Mouse (Mus musculus): ENCODE measurements around the gene Tmem39b. TPM values are rescaled to one million over a fixed set of nuclear protein-coding genes. Genes with fewer than 3 reads are reported as not detected.

The Tmem39b gene
- polyA plus RNA-seq, 1 experiment = 1.0 TPM

DNA sequence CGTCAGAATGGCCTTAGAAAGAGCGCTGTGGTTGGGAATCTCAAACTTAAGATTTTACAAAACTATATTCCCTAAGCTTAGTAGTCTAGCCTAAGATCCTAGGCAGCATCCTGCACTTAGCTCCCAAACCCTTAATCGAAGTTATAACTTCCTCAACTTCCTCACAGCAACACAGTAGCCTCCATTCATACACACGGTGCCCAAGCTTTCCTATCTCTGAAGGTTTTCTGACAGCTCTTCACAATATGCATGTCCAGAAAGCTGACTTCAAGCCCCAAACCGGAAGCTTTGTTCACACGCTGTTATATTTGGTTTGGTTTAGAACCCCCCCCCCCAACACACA, 852 bp downstream of the Tmem39b start:
- TF ChIP-seq GATA1 (IDR thresholded peaks at IDR 0.05; ENCODE audit: low read length) (no peak), TAL1 (IDR thresholded peaks at IDR 0.05; ENCODE audit: low read length) (no peak)
- H3K9me3 ChIP-seq (ENCODE audit: control insufficient read depth, low read length) = no peaks in the 10 kb centered on the region
- H3K27me3 ChIP-seq (ENCODE audit: control insufficient read depth) = no peaks in the 10 kb centered on the region
- peaks cover 25% of the 10 kb centered on the region for H3K36me3 ChIP-seq (ENCODE audit: control insufficient read depth)
- H3K4me3 ChIP-seq (replicated peaks) = peak overlapping the region; percentile 85
- peaks cover 30% of the 10 kb centered on the region for H3K4me1 ChIP-seq (ENCODE audit: control insufficient read depth)

DNA sequence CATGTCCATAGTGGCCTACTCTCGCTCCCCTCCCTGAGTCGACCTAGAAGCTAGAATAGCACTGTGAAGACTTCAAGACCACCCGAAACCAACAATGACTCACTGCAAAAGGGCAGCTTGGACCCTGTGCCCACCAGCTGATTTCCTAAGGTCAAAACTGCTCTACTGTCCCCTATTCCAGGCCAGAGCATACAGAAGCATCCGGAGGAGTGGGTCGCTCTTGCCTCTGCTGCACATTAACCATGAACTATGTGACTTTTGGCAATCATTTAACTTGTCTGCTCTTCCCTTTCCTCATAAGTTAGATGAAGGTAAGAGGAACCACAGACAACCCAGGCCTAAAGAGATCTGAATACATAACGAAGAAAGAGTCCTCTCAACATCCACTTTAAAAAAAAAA, 12.1 kb downstream of the Tmem39b start:
- H3K27me3 ChIP-seq (ENCODE audit: control insufficient read depth) = no peaks in the 10 kb centered on the region
- H3K36me3 ChIP-seq (ENCODE audit: control insufficient read depth) = peaks cover 53% of the 10 kb centered on the region
- no peaks in the 10 kb centered on the region for H3K4me1 ChIP-seq (ENCODE audit: control insufficient read depth)
- no peak for TF ChIP-seq GATA1 (IDR thresholded peaks at IDR 0.05; ENCODE audit: low read length)
- TF ChIP-seq TAL1 (IDR thresholded peaks at IDR 0.05; ENCODE audit: low read length) = no peak
- no peak overlapping the region for H3K4me3 ChIP-seq (replicated peaks)
- H3K9me3 ChIP-seq (ENCODE audit: control insufficient read depth, low read length) = no peaks in the 10 kb centered on the region

DNA sequence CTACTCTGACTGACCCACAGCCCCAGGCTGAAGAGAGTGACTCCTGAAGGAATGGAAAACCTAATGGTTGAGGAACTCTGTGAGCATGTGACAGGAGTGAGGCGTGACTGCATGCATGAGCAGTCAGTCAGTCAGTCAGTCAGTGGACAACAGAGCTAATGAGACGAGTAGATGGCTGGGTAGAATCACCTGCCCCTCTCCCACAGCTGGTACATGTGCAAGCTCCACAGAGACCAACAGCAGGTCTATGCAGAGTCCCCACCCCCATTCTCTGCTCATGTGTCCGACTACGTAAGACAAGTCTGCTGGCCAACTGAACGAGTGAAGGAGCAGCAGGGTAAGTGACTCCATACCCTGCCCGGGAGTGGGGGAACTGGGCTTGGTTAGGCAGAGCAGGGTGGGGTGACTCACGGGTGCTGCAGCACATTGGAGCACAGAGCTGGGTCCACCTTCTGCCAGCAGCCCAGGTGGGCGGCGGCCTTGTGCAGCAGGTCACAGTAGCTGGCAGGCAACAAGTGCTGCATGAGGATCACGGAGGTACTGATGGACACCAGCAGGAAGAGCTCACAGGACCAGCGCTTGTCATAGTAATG, 12.6 kb downstream of the Tmem39b start:
- H3K9me3 ChIP-seq (ENCODE audit: control insufficient read depth, low read length) = no peaks in the 10 kb centered on the region
- no peaks in the 10 kb centered on the region for H3K27me3 ChIP-seq (ENCODE audit: control insufficient read depth)
- no peak overlapping the region for H3K4me3 ChIP-seq (replicated peaks)
- H3K36me3 ChIP-seq (ENCODE audit: control insufficient read depth) = peaks cover 49% of the 10 kb centered on the region
- no peaks in the 10 kb centered on the region for H3K4me1 ChIP-seq (ENCODE audit: control insufficient read depth)
- TF ChIP-seq TAL1 (IDR thresholded peaks at IDR 0.05; ENCODE audit: low read length) (no peak), GATA1 (IDR thresholded peaks at IDR 0.05; ENCODE audit: low read length) (no peak)

DNA sequence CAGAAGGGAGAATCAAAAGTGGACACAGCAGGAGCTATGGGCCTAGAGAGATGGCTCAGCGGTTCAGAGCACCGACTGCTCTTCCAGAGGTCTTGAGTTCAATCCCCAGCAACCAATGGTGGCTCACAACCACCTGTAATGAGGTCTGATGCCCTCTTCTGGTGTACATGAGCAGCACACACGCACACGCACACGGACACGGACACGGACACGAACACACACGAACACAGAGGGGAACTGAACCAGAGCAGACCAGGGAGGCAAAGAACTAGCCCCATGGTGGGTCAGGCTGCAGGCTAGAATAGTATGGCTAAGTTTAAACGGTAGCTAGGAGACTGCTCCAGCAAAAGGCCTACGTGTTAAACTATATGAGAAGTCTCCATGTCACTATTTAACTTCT, 14.8 kb downstream of the Tmem39b start:
- no peak for TF ChIP-seq TAL1 (IDR thresholded peaks at IDR 0.05; ENCODE audit: low read length)
- no peaks in the 10 kb centered on the region for H3K9me3 ChIP-seq (ENCODE audit: control insufficient read depth, low read length)
- H3K36me3 ChIP-seq (ENCODE audit: control insufficient read depth) = peaks cover 53% of the 10 kb centered on the region

DNA sequence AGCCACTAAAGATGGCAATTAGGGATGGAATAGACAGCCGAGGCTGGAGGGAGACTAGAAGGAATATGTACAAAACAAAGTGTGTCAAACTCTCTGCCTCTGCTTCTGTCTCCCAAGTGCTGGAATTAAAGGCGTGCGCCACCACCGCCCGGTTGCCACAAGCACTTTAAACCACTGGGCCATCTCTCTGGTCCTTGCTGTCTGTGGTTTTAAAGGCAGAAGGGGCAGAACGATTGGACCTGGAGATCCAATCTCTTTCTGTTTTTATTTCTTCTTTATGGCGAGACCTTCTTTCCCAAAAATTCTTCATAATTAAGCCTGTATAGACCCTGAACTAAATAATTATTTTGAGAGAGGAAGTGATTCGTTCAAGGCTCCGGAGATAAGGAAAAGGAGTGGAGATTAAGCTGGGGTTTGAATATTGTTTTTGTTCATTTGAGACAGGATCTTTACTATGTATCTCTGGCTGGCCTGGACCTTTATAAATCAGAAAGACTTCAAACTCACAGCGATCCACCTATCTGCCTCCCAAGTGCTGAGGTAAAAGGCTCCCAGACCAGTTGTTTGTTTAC, 23.7 kb downstream of the Tmem39b start:
- H3K9me3 ChIP-seq (ENCODE audit: control insufficient read depth, low read length) = no peaks in the 10 kb centered on the region
- peaks cover 12% of the 10 kb centered on the region for H3K36me3 ChIP-seq (ENCODE audit: control insufficient read depth)
- H3K4me3 ChIP-seq (replicated peaks) = peak overlapping the region; percentile 79
- TF ChIP-seq GATA1 (IDR thresholded peaks at IDR 0.05; ENCODE audit: low read length) = no peak
- TF ChIP-seq TAL1 (IDR thresholded peaks at IDR 0.05; ENCODE audit: low read length) = no peak
- H3K4me1 ChIP-seq (ENCODE audit: control insufficient read depth) = peaks cover 29% of the 10 kb centered on the region
- no peaks in the 10 kb centered on the region for H3K27me3 ChIP-seq (ENCODE audit: control insufficient read depth)

More for the DNA sequence above, 14.8 kb downstream of the Tmem39b start:
- Histone ChIP-seq H3K27me3 (ENCODE audit: control insufficient read depth) (no peaks in the 10 kb centered on the region), H3K4me3 (replicated peaks) (no peak overlapping the region), H3K4me1 (ENCODE audit: control insufficient read depth) (no peaks in the 10 kb centered on the region)

DNA sequence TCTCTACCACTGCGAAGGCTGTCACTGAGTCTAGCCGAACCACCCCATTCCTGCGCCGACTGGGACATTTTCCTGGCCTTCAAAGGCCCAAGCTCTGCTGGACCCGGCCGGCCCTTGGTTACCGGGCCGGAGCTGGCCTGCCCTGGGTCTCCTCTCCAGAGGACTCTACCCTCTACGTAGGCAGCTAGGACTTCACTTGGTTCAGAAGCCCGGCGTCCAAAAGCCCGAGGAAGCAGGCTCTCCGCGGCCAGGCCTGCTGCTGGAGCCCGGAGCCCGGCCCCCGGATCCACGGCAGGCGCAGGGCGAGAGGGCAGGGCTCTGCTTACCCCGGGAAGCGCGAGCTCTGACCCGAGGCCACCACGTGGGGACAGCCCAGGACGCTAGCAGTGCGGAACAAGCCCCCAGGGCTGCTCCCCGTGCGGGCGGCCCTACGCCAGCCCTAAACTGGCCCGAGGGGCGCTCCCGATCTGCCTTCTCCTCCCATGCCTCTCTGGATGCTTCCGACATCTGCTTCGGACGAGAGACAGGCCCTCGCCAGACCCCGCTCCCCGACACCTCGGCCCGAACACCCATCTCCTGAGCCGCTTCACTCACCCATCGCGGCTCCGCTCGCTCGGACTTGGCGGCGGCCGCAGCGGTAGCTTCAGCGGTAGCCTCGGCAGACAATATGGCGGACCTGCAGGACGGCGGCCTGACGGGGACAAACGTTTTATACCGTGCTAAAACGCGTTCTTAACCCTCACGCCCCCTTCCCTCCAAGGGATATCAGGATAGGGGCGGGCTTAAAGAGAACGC, 24.4 kb downstream of the Tmem39b start, which contains the start of gene Kpna6:
Kpna6 (minus strand) TSS at position 685 of the 795 bp plus-strand sequence.
- TF ChIP-seq GATA1 (IDR thresholded peaks at IDR 0.05; ENCODE audit: low read length) (no peak), TAL1 (IDR thresholded peaks at IDR 0.05; ENCODE audit: low read length) (no peak)
- Histone ChIP-seq H3K27me3 (ENCODE audit: control insufficient read depth) (no peaks in the 10 kb centered on the region), H3K4me3 (replicated peaks) (peak within 1 kb of the TSS; percentile 79), H3K4me1 (ENCODE audit: control insufficient read depth) (peaks cover 29% of the 10 kb centered on the region), H3K36me3 (ENCODE audit: control insufficient read depth) (peaks cover 9% of the 10 kb centered on the region), H3K9me3 (ENCODE audit: control insufficient read depth, low read length) (no peaks in the 10 kb centered on the region)

DNA sequence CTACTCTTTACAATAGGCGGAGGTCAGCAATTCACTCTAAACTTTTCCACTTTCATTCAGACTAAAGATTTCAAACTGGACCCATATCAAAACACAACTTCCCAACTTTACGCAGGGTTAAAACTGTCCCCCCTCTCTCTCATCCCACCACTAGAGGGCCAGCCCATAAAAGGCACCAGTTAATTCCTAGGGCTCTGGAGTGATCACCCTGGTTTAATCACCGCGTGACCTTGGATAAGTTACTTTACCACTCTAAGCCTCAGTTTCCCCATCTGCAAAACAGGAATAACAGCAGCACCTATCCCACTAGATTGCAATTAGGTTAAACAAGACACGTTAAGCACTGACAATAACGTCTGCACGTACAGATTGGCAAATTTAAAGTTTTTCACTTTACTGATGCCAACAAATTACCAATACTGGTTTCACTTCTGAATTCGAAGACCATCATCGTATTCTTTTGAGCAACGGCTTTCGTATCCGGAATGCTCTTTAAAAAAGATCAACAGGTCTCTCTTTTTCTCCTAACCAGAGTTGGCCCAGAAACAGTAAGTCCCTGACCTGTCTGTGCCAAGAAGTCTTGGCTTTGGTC, 25.1 kb downstream of the Tmem39b start:
- no peak for TF ChIP-seq TAL1 (IDR thresholded peaks at IDR 0.05; ENCODE audit: low read length)
- no peak for TF ChIP-seq GATA1 (IDR thresholded peaks at IDR 0.05; ENCODE audit: low read length)

DNA sequence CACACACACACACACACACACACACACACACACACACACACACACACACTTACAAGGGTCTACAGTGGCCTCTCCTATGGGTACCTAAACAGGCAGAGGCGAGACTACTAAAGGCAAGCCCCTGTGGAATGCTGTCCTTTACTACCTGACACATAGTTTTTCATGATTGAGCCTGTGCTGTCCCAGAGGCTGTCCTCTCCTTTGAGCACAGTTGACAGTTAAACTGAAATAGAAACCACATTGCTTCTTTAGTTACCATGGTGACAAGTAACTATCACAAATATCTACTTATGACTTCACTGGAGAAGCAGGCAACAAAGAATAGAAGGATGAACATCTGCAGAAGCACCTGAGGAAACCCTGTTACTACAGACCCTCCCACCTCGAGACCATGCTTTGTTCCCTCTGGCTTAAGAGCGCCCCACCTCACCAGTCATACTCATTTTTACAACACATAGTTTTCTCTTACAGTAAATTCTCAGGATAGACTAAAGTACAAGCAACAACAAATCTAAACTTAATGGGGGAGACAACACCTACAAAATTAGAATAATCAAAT, 34.3 kb downstream of the Tmem39b start:
- H3K27me3 ChIP-seq (ENCODE audit: control insufficient read depth) = no peaks in the 10 kb centered on the region
- no peaks in the 10 kb centered on the region for H3K9me3 ChIP-seq (ENCODE audit: control insufficient read depth, low read length)
- TF ChIP-seq GATA1 (IDR thresholded peaks at IDR 0.05; ENCODE audit: low read length) (no peak), TAL1 (IDR thresholded peaks at IDR 0.05; ENCODE audit: low read length) (no peak)
- H3K36me3 ChIP-seq (ENCODE audit: control insufficient read depth) = peaks cover 62% of the 10 kb centered on the region
- no peak overlapping the region for H3K4me3 ChIP-seq (replicated peaks)
- no peaks in the 10 kb centered on the region; the same call in 1 of the 2 replicates for H3K4me1 ChIP-seq (ENCODE audit: control insufficient read depth)

More for the DNA sequence above, 25.1 kb downstream of the Tmem39b start:
- H3K9me3 ChIP-seq (ENCODE audit: control insufficient read depth, low read length) = no peaks in the 10 kb centered on the region
- H3K4me3 ChIP-seq (replicated peaks) = peak overlapping the region; percentile 79
- H3K36me3 ChIP-seq (ENCODE audit: control insufficient read depth) = peaks cover 9% of the 10 kb centered on the region
- peaks cover 29% of the 10 kb centered on the region for H3K4me1 ChIP-seq (ENCODE audit: control insufficient read depth)
- no peaks in the 10 kb centered on the region for H3K27me3 ChIP-seq (ENCODE audit: control insufficient read depth)

DNA sequence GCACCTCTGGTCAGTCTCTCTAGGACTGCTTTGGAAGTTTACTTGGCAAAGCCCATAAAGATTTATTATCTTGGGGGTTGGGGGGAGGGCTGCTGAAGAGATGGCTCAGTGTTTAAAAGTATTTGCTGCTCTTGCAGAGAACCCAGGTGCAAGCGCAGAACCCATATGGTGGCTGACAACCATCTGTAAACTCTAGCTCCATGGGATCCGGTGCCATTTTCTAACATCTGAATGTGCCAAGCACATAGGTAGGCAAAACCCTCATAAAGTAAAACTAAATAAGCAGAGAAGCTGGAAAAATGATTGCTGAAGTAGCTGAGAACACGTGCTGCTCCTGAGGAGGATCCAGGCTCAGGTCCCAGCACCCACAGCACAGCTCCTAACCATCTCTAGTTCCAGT, 35.1 kb downstream of the Tmem39b start:
- no peaks in the 10 kb centered on the region; the same call in 1 of the 2 replicates for H3K4me1 ChIP-seq (ENCODE audit: control insufficient read depth)
- H3K4me3 ChIP-seq (replicated peaks) = no peak overlapping the region
- no peak for TF ChIP-seq TAL1 (IDR thresholded peaks at IDR 0.05; ENCODE audit: low read length)
- no peak for TF ChIP-seq GATA1 (IDR thresholded peaks at IDR 0.05; ENCODE audit: low read length)
- H3K36me3 ChIP-seq (ENCODE audit: control insufficient read depth) = peaks cover 68% of the 10 kb centered on the region
- no peaks in the 10 kb centered on the region for H3K27me3 ChIP-seq (ENCODE audit: control insufficient read depth)
- no peaks in the 10 kb centered on the region for H3K9me3 ChIP-seq (ENCODE audit: control insufficient read depth, low read length)

Data from erythroblast, embryonic 14.5 days (primary cell).